Mouse (Mus musculus): ENCODE results near the gene Iqcf1. TPM values are rescaled to one million over a fixed set of nuclear protein-coding genes. Genes with fewer than 3 reads are reported as not detected.

The Iqcf1 gene
- polyA plus RNA-seq, 1 experiment from 2014 or later = not detected

DNA sequence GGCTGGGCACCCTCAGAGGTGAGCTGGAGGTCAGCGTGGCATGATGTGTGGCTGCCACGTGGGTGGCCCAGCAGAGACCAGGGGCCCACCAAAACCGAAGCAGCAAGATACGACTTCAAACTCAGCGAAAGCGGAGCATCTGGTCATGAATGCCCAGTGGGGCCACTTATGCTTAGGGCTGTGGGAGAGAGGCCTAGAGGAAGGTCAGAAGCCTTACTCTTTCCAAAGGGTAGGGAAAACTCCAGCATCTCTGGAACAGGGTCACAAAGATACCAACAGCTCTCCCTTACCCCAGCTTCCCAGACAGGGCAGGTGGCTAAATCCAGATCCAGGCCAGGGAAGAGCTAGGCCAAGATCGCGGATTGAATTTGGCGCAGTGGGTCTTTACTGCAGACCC is 42.6 kb upstream of the Iqcf1 start:
- Histone ChIP-seq H3K9me3 (no peaks in the 10 kb centered on the region), H3K9ac (peak overlapping the region; percentile 85), H3K4me3 (peak overlapping the region; percentile 69), H3K27me3 (no peaks in the 10 kb centered on the region), H3K27ac (peak overlapping the region; percentile 92), H3K4me1 (peaks cover 72% of the 10 kb centered on the region), H3K4me2 (peak overlapping the region; percentile 97), H3K36me3 (peaks cover 35% of the 10 kb centered on the region)
- WGBS = 48% methylated on average over 9 of the region's 9 CpGs
- no peak for ATAC-seq (ENCODE audit: insufficient number of reproducible peaks, insufficient read depth, low FRiP score, low TSS enrichment, low read depth)

DNA sequence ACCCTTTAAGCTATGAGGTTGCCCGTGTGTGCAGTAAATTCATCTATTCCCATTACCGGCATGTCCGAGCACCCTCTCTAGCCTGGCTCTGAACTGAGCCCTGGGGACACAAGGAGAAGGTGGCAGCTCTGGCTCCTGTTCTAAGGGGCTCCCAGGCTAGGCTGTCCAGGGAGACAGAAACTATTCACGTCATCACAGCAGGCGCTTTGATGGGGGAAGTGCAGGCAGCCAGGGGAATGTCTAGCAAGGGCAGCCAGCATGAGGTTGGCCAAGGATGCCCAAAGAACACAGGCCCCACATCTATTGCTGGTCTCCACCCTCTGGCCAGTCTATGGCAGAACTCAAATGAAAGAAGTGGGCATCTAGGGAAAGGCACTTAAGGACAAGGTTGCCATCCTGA is 41.8 kb upstream of the Iqcf1 start:
- Histone ChIP-seq H3K9ac (no peak overlapping the region), H3K4me3 (no peak overlapping the region), H3K4me2 (no peak overlapping the region)

DNA sequence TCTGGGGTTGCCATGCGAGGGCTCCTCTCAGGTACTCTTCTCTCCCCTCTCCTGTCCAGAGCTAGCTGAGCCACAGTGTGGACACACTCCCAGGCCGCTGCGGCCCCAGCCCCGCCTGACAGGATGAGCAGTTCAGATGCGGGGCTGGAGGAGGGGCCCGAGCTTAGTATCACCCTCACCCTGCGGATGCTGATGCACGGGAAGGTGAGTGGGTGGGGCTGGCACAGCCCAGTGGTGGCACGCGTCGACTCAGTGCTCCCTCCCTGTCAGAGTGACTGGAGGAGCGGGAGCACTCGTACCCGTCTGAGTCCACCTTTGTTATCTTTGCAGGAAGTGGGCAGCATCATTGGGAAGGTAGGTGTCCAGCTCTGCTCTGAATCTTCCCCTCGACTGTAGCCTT is 39.8 kb upstream of the Iqcf1 start:
- 81% methylated on average over 15 of the region's 15 CpGs for WGBS
- Histone ChIP-seq H3K4me1 (peaks cover 60% of the 10 kb centered on the region), H3K27me3 (peaks cover 11% of the 10 kb centered on the region; the same call in 1 of the 2 replicates), H3K27ac (no peak overlapping the region), H3K4me2 (no peak overlapping the region), H3K4me3 (no peak overlapping the region), H3K36me3 (peaks cover 55% of the 10 kb centered on the region), H3K9ac (no peak overlapping the region), H3K9me3 (no peaks in the 10 kb centered on the region)
- no peak for ATAC-seq (ENCODE audit: insufficient number of reproducible peaks, insufficient read depth, low FRiP score, low TSS enrichment, low read depth)

More for the DNA sequence above, 41.8 kb upstream of the Iqcf1 start:
- peaks cover 64% of the 10 kb centered on the region for H3K4me1 ChIP-seq
- no peak for ATAC-seq (ENCODE audit: insufficient number of reproducible peaks, insufficient read depth, low FRiP score, low TSS enrichment, low read depth)
- WGBS = 71% methylated on average over 5 of the region's 5 CpGs
- no peaks in the 10 kb centered on the region for H3K27me3 ChIP-seq
- no peaks in the 10 kb centered on the region for H3K9me3 ChIP-seq
- peaks cover 40% of the 10 kb centered on the region for H3K36me3 ChIP-seq
- no peak overlapping the region for H3K27ac ChIP-seq

GRCm38 (mm10) chr9:106460401-106461025 is 39.3 kb upstream of the Iqcf1 start:
- ATAC-seq (ENCODE audit: insufficient number of reproducible peaks, insufficient read depth, low FRiP score, low TSS enrichment, low read depth) = no peak
- 66% methylated on average over 18 of the region's 18 CpGs for WGBS
- no peak overlapping the region for H3K9ac ChIP-seq

GRCm38 (mm10) chr9:106461026-106461415 is 38.7 kb upstream of the Iqcf1 start:
- H3K4me1 ChIP-seq = peaks cover 59% of the 10 kb centered on the region
- 89% methylated on average over 9 of the region's 9 CpGs for WGBS
- no peak overlapping the region for H3K9ac ChIP-seq
- H3K9me3 ChIP-seq = no peaks in the 10 kb centered on the region
- no peak overlapping the region for H3K27ac ChIP-seq
- H3K4me3 ChIP-seq = no peak overlapping the region
- ATAC-seq (ENCODE audit: insufficient number of reproducible peaks, insufficient read depth, low FRiP score, low TSS enrichment, low read depth) = no peak
- H3K27me3 ChIP-seq = peaks cover 11% of the 10 kb centered on the region
- peaks cover 55% of the 10 kb centered on the region for H3K36me3 ChIP-seq
- no peak overlapping the region for H3K4me2 ChIP-seq

More at GRCm38 (mm10) chr9:106460401-106461025, 39.3 kb upstream of the Iqcf1 start:
- H3K27me3 ChIP-seq = peaks cover 11% of the 10 kb centered on the region; the same call in 1 of the 2 replicates
- no peak overlapping the region for H3K27ac ChIP-seq
- no peaks in the 10 kb centered on the region for H3K9me3 ChIP-seq
- no peak overlapping the region for H3K4me3 ChIP-seq
- no peak overlapping the region for H3K4me2 ChIP-seq
- peaks cover 59% of the 10 kb centered on the region for H3K4me1 ChIP-seq
- H3K36me3 ChIP-seq = peaks cover 55% of the 10 kb centered on the region

GRCm38 (mm10) chr9:106461641-106462429 is 37.9 kb upstream of the Iqcf1 start:
- Histone ChIP-seq H3K27me3 (peaks cover 11% of the 10 kb centered on the region), H3K4me3 (no peak overlapping the region), H3K4me2 (no peak overlapping the region), H3K36me3 (peaks cover 55% of the 10 kb centered on the region), H3K9me3 (no peaks in the 10 kb centered on the region), H3K4me1 (peaks cover 52% of the 10 kb centered on the region), H3K9ac (no peak overlapping the region), H3K27ac (no peak overlapping the region)
- no peak for ATAC-seq (ENCODE audit: insufficient number of reproducible peaks, insufficient read depth, low FRiP score, low TSS enrichment, low read depth)
- WGBS = 78% methylated on average over 16 of the region's 16 CpGs

- 89% methylated on average over 12 of the region's 12 CpGs for WGBS
- Histone ChIP-seq H3K4me3 (no peak overlapping the region), H3K4me2 (no peak overlapping the region), H3K27me3 (peaks cover 11% of the 10 kb centered on the region), H3K4me1 (peaks cover 46% of the 10 kb centered on the region), H3K9me3 (no peaks in the 10 kb centered on the region), H3K36me3 (peaks cover 55% of the 10 kb centered on the region), H3K27ac (no peak overlapping the region), H3K9ac (no peak overlapping the region)
- ATAC-seq (ENCODE audit: insufficient number of reproducible peaks, insufficient read depth, low FRiP score, low TSS enrichment, low read depth) = no peak
These were observed 37.4 kb upstream of the Iqcf1 start for GRCm38 (mm10) chr9:106462430-106462800.

- peaks cover 11% of the 10 kb centered on the region for H3K27me3 ChIP-seq
- 80% methylated on average over 21 of the region's 21 CpGs for WGBS
- peaks cover 36% of the 10 kb centered on the region for H3K4me1 ChIP-seq
- no peak overlapping the region for H3K4me3 ChIP-seq
- no peak overlapping the region for H3K4me2 ChIP-seq
- H3K9me3 ChIP-seq = no peaks in the 10 kb centered on the region
- H3K36me3 ChIP-seq = peaks cover 49% of the 10 kb centered on the region
- no peak overlapping the region; the same call in 1 of the 2 replicates for H3K27ac ChIP-seq
- H3K9ac ChIP-seq = 0 out of 2 replicates have a peak overlapping the region, but pooled peaks have one; percentile 16
- no peak for ATAC-seq (ENCODE audit: insufficient number of reproducible peaks, insufficient read depth, low FRiP score, low TSS enrichment, low read depth)
These were observed 36.4 kb upstream of the Iqcf1 start for GRCm38 (mm10) chr9:106463122-106464063.

- Histone ChIP-seq H3K4me3 (peak overlapping the region; percentile 59), H3K27ac (no peak overlapping the region), H3K4me1 (peaks cover 25% of the 10 kb centered on the region), H3K4me2 (peak overlapping the region; percentile 98), H3K9me3 (no peaks in the 10 kb centered on the region), H3K9ac (peak overlapping the region; percentile 77), H3K36me3 (peaks cover 41% of the 10 kb centered on the region), H3K27me3 (peaks cover 11% of the 10 kb centered on the region)
- 3% methylated on average over 99 of the region's 99 CpGs for WGBS
- ATAC-seq (ENCODE audit: insufficient number of reproducible peaks, insufficient read depth, low FRiP score, low TSS enrichment, low read depth) = peak; percentile 23; the same call in 1 of the 2 replicates
These were observed 34.8 kb upstream of the Iqcf1 start for GRCm38 (mm10) chr9:106464751-106465541.

GRCm38 (mm10) chr9:106465571-106466200 is 34.1 kb upstream of the Iqcf1 start, which contains the start of gene Gpr62:
Gpr62 (minus strand) TSS chr9:106465938.
- WGBS = 33% methylated on average over 26 of the region's 26 CpGs
- peaks cover 34% of the 10 kb centered on the region for H3K36me3 ChIP-seq
- peak within 1 kb of the TSS; percentile 98 for H3K4me2 ChIP-seq
- no peaks in the 10 kb centered on the region for H3K9me3 ChIP-seq
- ATAC-seq (ENCODE audit: insufficient number of reproducible peaks, insufficient read depth, low FRiP score, low TSS enrichment, low read depth) = no peak
- H3K4me3 ChIP-seq = peak within 1 kb of the TSS; percentile 59
- H3K4me1 ChIP-seq = peaks cover 19% of the 10 kb centered on the region
- peak within 1 kb of the TSS; percentile 77 for H3K9ac ChIP-seq
- peaks cover 11% of the 10 kb centered on the region for H3K27me3 ChIP-seq
- H3K27ac ChIP-seq = no peak within 1 kb of the TSS

Measured in embryonic facial prominence, embryonic 13.5 days (tissue).